Mouse (Mus musculus): Measurements from ENCODE around the gene Nfatc2ip.
"Not testable (repeated sequence)": the region's sequence is repeated elsewhere in the genome, so short reads cannot be mapped to it uniquely, and the experiment has no call there.

Nfatc2ip gene

GRCm38 (mm10) chr7:126414725-126415124 lies 18.2 kb upstream of the Nfatc2ip start, which contains the start of gene Cd19:
Gene Cd19 (minus strand): TSS chr7:126414889.
- intact Hi-C loops (cut with DNase I): no loop called here

- intact Hi-C loops (cut with DNase I): no loop called here
These were observed 14.5 kb upstream of the Nfatc2ip start for GRCm38 (mm10) chr7:126411061-126411460.

- intact Hi-C loops (cut with DNase I): no loop called here
These were observed 12.1 kb upstream of the Nfatc2ip start for GRCm38 (mm10) chr7:126408686-126409085.

GRCm38 (mm10) chr7:126402518-126402917 lies 6.0 kb upstream of the Nfatc2ip start:
- intact Hi-C loops (cut with DNase I): not testable (repeated sequence)

GRCm38 (mm10) chr7:126399548-126399947 lies 3.0 kb upstream of the Nfatc2ip start:
- intact Hi-C loops (cut with DNase I): loop anchor here (2.0 to 5.0 kb wide), 3 partner anchors 33 to 129 kb away; no protein-coding TSS in a partner anchor

GRCm38 (mm10) chr7:126397822-126398221 lies 1.3 kb upstream of the Nfatc2ip start:
- intact Hi-C loops (cut with DNase I): loop anchor here (2.0 to 5.0 kb wide), 3 partner anchors 34 to 131 kb away; no protein-coding TSS in a partner anchor

GRCm38 (mm10) chr7:126397221-126397620 lies 684 bp upstream of the Nfatc2ip start:
- intact Hi-C loops (cut with DNase I): loop anchor here (5.0 kb wide), 2 partner anchors 35 to 85 kb away; no protein-coding TSS in a partner anchor

GRCm38 (mm10) chr7:126392086-126392884 lies 4.3 kb downstream of the Nfatc2ip start:
- intact Hi-C loops (cut with DNase I): not testable (repeated sequence)

GRCm38 (mm10) chr7:126388185-126388584 lies 8.4 kb downstream of the Nfatc2ip start:
- intact Hi-C loops (cut with DNase I): no loop called here

- intact Hi-C loops (cut with DNase I): no loop called here
These were observed 13.0 kb downstream of the Nfatc2ip start for GRCm38 (mm10) chr7:126383565-126383964.

- intact Hi-C loops (cut with DNase I): loop anchor here (1.0 to 5.0 kb wide), 2 partner anchors 54 to 115 kb away; no protein-coding TSS in a partner anchor
These were observed 19.0 kb downstream of the Nfatc2ip start, which contains the start of gene Spns1 for GRCm38 (mm10) chr7:126377278-126378158. Gene Spns1 (minus strand): TSS chr7:126377450.

- intact Hi-C loops (cut with DNase I): loop anchor here (5.0 kb wide), 1 partner anchor 115 kb away; no protein-coding TSS in a partner anchor
These were observed 19.6 kb downstream of the Nfatc2ip start for GRCm38 (mm10) chr7:126376903-126377277.

- intact Hi-C loops (cut with DNase I): loop anchor here (5.0 kb wide), 1 partner anchor 113 kb away; no protein-coding TSS in a partner anchor
These were observed 21.5 kb downstream of the Nfatc2ip start for GRCm38 (mm10) chr7:126375012-126375411.

GRCm38 (mm10) chr7:126374526-126374925 lies 22.0 kb downstream of the Nfatc2ip start:
- intact Hi-C loops (cut with DNase I): no loop called here

- intact Hi-C loops (cut with DNase I): no loop called here
These were observed 23.5 kb downstream of the Nfatc2ip start for GRCm38 (mm10) chr7:126373007-126373406.

- intact Hi-C loops (cut with DNase I): no loop called here
These were observed 27.1 kb downstream of the Nfatc2ip start, which contains the start of gene Lat for GRCm38 (mm10) chr7:126369393-126369792. Gene Lat (minus strand): TSS chr7:126369570.

- intact Hi-C loops (cut with DNase I): no loop called here
These were observed 28.2 kb downstream of the Nfatc2ip start for GRCm38 (mm10) chr7:126368367-126368766.

- intact Hi-C loops (cut with DNase I): no loop called here
These were observed 28.9 kb downstream of the Nfatc2ip start for GRCm38 (mm10) chr7:126367636-126368035.

- intact Hi-C loops (cut with DNase I): no loop called here
These were observed 33.5 kb downstream of the Nfatc2ip start for GRCm38 (mm10) chr7:126363038-126363437.

- intact Hi-C loops (cut with DNase I): no loop called here
These were observed 37.5 kb downstream of the Nfatc2ip start for GRCm38 (mm10) chr7:126359049-126359448.

- intact Hi-C loops (cut with DNase I): no loop called here
These were observed 38.1 kb downstream of the Nfatc2ip start for GRCm38 (mm10) chr7:126358413-126358812.
